Mouse (Mus musculus): ENCODE data around the gene Wdr95. TPM values are rescaled to one million over a fixed set of nuclear protein-coding genes. Genes with fewer than 3 reads are reported as not detected.

Gene Wdr95
- polyA plus RNA-seq, 1 experiment from 2014 or later: not detected

DNA sequence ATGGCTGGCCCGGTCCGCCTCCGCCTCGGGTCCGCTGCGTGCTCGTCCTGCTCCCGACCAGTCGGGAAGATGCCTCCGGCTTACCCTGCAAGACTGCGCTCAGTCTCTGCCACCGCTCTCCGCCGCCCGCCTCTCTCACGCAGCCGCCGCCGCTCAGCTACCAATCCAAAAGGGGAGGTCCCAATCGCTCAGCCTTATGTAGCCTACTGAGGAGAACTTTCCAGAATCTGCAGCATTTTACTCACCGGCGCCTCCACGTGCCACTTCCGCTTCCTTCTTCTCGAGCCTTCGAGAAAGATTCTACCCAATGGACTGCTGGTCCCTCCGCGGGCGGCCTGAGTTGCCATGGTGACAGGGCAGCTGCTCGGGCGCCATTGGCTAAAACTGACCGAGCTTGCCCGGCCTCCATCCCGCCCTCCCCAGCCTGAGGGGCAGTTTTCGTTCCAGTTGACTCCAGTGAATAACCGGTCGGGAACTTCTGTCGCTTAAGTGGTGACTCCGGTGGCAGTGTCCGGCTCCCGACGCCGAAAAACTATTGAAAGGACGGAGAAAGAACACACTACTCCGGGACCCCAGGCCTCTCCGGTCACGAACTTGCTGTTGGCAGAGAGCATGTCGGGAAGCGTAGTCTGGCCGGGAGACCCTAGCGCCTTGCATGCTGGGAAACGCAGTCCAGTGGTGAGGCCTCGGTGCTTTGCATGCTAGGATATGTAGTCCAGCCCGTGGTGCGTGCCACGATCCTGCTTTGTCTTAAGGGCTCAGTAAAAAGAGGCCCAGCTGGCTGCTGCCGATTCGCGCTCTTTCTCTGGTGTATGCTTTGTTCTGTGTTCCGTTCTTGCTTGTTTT lies 107.8 kb downstream of the Wdr95 start, which contains the start of gene Hsph1:
Gene Hsph1, minus strand, starts transcription at position 302 of the 846 bp plus-strand sequence.
- H3K4me3 ChIP-seq (ENCODE audit: low read depth, low read length): peak within 1 kb of the TSS; percentile 75
- ATAC-seq (replicated peaks; ENCODE audit: low FRiP score): peak; percentile 98
- H3K27me3 ChIP-seq (replicated peaks; ENCODE audit: control insufficient read depth, insufficient read depth, low read length): no peaks in the 10 kb centered on the region
- H3K36me3 ChIP-seq (ENCODE audit: control insufficient read depth, insufficient read depth, low read length): peaks cover 11% of the 10 kb centered on the region
- peak; percentile 98 for DNase-seq (ENCODE audit: low spot score)
- peak within 1 kb of the TSS; percentile 72 for H3K4me2 ChIP-seq
- peak within 1 kb of the TSS; percentile 83 for H3K27ac ChIP-seq (ENCODE audit: low read depth, low read length)
- WGBS: under 1% methylated on average over 60 of the region's 60 CpGs
- H3K9ac ChIP-seq (ENCODE audit: low read depth, low read length): peak within 1 kb of the TSS; percentile 85
- H3K4me1 ChIP-seq (replicated peaks; ENCODE audit: control insufficient read depth, insufficient read depth, low read length): peaks cover 7% of the 10 kb centered on the region; the same call in 1 of the 2 replicates
- no peaks in the 10 kb centered on the region for H3K9me3 ChIP-seq (ENCODE audit: control insufficient read depth, low read length)

DNA sequence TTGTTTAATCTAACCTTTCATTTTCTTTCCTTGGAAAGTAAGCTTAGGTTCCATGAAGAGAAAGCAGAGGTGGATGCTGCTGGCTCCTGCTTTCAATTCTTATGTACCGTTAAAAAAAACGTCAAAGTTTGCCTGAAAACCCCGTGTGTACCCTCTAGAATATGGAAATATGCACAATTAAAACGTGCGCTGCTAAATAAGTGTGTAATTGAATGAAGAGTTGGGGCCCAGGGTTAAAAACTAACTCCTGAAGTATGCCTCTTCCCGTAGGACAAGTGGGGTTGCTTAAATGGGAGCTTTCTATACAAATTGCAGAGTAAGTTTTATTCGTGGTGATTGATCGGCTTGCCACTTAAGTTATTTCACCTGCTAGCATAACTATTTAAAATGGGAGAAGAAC lies 108.8 kb downstream of the Wdr95 start:
- 60% methylated on average over 8 of the region's 8 CpGs for WGBS
- Histone ChIP-seq H3K9me3 (ENCODE audit: control insufficient read depth, low read length) (no peaks in the 10 kb centered on the region), H3K27ac (ENCODE audit: low read depth, low read length) (no peak overlapping the region), H3K4me1 (replicated peaks; ENCODE audit: control insufficient read depth, insufficient read depth, low read length) (peaks cover 7% of the 10 kb centered on the region; the same call in 1 of the 2 replicates), H3K9ac (ENCODE audit: low read depth, low read length) (peak overlapping the region; percentile 53; the same call in 1 of the 2 replicates), H3K27me3 (replicated peaks; ENCODE audit: control insufficient read depth, insufficient read depth, low read length) (no peaks in the 10 kb centered on the region), H3K4me3 (ENCODE audit: low read depth, low read length) (peak overlapping the region; percentile 75), H3K36me3 (ENCODE audit: control insufficient read depth, insufficient read depth, low read length) (peaks cover 5% of the 10 kb centered on the region), H3K4me2 (peak overlapping the region; percentile 55)
- ATAC-seq (replicated peaks; ENCODE audit: low FRiP score) (no peak), DNase-seq (ENCODE audit: low spot score) (no peak)

DNA sequence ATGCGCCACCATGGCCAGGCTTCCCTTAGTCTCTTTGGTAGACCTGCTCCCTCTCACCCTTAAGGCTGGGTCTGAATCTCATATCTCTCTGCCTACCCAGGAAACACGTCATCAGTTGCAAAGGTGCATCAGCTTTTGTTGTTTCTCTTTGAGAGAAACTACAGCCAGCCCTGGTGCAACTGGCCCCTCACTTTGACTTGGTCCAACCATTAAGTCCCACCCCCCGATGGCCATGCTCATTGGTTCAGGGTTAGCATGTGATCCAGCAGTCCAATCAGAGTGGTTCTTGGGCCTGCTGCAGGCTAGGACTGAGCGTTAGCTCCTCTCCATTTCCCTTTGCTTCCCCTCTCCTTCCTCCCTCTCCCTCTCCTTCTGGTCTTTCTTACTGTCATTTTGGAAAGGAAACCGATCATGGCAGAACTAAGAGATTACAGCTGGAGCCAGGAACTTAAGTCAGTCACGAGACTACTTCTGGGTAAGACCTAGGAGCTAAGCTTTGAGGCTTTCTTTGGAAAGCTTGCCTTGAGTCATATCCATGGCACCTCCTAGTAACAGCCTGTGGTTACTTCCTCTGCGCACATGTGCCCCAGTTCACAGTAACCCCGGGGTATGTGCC lies 112.9 kb downstream of the Wdr95 start:
- Histone ChIP-seq H3K27me3 (replicated peaks; ENCODE audit: control insufficient read depth, insufficient read depth, low read length) (no peaks in the 10 kb centered on the region), H3K9ac (ENCODE audit: low read depth, low read length) (no peak overlapping the region; the same call in 1 of the 2 replicates), H3K4me1 (replicated peaks; ENCODE audit: control insufficient read depth, insufficient read depth, low read length) (0 out of 2 replicates have a peak, but pooled peaks cover 3% of the 10 kb centered on the region), H3K9me3 (ENCODE audit: control insufficient read depth, low read length) (no peaks in the 10 kb centered on the region), H3K27ac (ENCODE audit: low read depth, low read length) (0 out of 2 replicates have a peak overlapping the region, but pooled peaks have one; percentile 14), H3K36me3 (ENCODE audit: control insufficient read depth, insufficient read depth, low read length) (no peaks in the 10 kb centered on the region), H3K4me2 (peak overlapping the region; percentile 7), H3K4me3 (ENCODE audit: low read depth, low read length) (peak overlapping the region; percentile 13; the same call in 1 of the 2 replicates)
- peak; percentile 69 for ATAC-seq (replicated peaks; ENCODE audit: low FRiP score)
- WGBS: 78% methylated on average over 8 of the region's 8 CpGs
- no peak for DNase-seq (ENCODE audit: low spot score)

DNA sequence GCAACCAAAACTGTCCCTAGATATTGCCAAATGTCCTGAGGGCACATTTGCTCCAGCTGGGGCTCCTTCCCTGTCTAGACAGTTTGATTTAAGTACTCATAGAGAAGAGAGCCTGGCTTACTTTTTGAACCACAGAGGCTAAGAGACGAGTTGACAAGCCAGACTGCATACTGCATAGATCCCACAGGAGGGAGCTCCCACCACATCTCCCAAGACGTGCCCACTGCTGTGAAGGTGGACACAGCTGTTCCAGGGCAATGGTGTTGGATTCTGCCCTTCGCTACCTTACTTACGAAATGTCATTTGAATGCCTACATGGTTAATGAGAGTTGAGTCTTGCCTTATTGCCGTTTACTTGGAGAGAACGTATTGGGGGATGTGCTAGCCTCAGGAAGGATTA lies 113.9 kb downstream of the Wdr95 start:
- Histone ChIP-seq H3K27me3 (replicated peaks; ENCODE audit: control insufficient read depth, insufficient read depth, low read length) (no peaks in the 10 kb centered on the region), H3K9me3 (ENCODE audit: control insufficient read depth, low read length) (no peaks in the 10 kb centered on the region), H3K27ac (ENCODE audit: low read depth, low read length) (0 out of 2 replicates have a peak overlapping the region, but pooled peaks have one; percentile 41), H3K4me2 (peak overlapping the region; percentile 7), H3K9ac (ENCODE audit: low read depth, low read length) (peak overlapping the region; percentile 34; the same call in 1 of the 2 replicates), H3K4me3 (ENCODE audit: low read depth, low read length) (0 out of 2 replicates have a peak overlapping the region, but pooled peaks have one; percentile 13), H3K4me1 (replicated peaks; ENCODE audit: control insufficient read depth, insufficient read depth, low read length) (0 out of 2 replicates have a peak, but pooled peaks cover under 1% of the 10 kb centered on the region), H3K36me3 (ENCODE audit: control insufficient read depth, insufficient read depth, low read length) (no peaks in the 10 kb centered on the region)
- whole genome bisulfite sequencing: 66% methylated on average over 6 of the region's 6 CpGs
- ATAC-seq (replicated peaks; ENCODE audit: low FRiP score) (peak; percentile 64; the same call in 1 of the 2 replicates), DNase-seq (ENCODE audit: low spot score) (peak; percentile 40)

DNA sequence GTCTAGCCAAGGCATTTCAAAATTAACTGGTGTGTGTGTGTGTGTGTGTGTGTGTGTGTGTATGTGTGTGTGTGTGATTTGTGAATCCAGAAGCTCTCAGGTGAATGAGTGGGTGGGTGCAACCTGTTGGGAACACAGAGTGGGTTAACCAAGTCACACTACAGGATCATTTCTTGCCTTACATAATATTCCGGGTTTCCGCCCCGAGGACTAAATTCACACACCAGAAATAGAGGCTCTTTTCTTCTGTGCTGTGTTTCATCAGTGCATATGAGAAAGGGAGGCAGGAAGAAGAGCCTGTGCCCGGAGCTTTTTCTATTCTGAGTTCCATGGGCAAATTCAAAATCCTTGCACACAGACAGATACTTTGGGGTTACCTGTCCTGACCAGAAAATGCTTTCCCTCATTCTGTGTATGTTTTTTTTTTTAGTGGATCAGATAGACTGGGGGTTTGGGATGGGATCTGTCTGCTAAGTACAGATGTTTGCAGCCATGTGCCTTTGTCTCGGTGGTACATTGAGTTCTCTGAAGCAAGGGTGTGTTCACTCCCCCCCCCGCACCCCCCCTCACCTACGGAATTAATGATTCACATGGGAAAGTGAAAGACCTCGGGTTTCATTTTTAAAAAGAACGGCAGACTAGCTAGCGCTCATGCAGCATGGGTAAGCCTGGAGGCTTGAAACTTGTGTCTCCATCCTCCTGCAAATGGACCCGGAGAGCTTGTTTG lies 114.5 kb downstream of the Wdr95 start:
- no peak overlapping the region for H3K4me3 ChIP-seq (ENCODE audit: low read depth, low read length)
- 0 out of 2 replicates have a peak overlapping the region, but pooled peaks have one; percentile 34 for H3K9ac ChIP-seq (ENCODE audit: low read depth, low read length)
- no peaks in the 10 kb centered on the region for H3K9me3 ChIP-seq (ENCODE audit: control insufficient read depth, low read length)
- DNase-seq (ENCODE audit: low spot score): no peak
- H3K27ac ChIP-seq (ENCODE audit: low read depth, low read length): no peak overlapping the region
- H3K36me3 ChIP-seq (ENCODE audit: control insufficient read depth, insufficient read depth, low read length): no peaks in the 10 kb centered on the region
- WGBS: 78% methylated on average over 11 of the region's 11 CpGs
- peak overlapping the region; percentile 7 for H3K4me2 ChIP-seq
- ATAC-seq (replicated peaks; ENCODE audit: low FRiP score): no peak
- no peaks in the 10 kb centered on the region for H3K27me3 ChIP-seq (replicated peaks; ENCODE audit: control insufficient read depth, insufficient read depth, low read length)
- H3K4me1 ChIP-seq (replicated peaks; ENCODE audit: control insufficient read depth, insufficient read depth, low read length): peaks cover 2% of the 10 kb centered on the region

GRCm38 (mm10) chr5:149647367-149648115 lies 119.1 kb downstream of the Wdr95 start:
- ATAC-seq (replicated peaks; ENCODE audit: low FRiP score) (no peak), DNase-seq (ENCODE audit: low spot score) (no peak)
- Histone ChIP-seq H3K9me3 (ENCODE audit: control insufficient read depth, low read length) (no peaks in the 10 kb centered on the region), H3K36me3 (ENCODE audit: control insufficient read depth, insufficient read depth, low read length) (no peaks in the 10 kb centered on the region), H3K27me3 (replicated peaks; ENCODE audit: control insufficient read depth, insufficient read depth, low read length) (no peaks in the 10 kb centered on the region), H3K27ac (ENCODE audit: low read depth, low read length) (peak overlapping the region; percentile 98), H3K9ac (ENCODE audit: low read depth, low read length) (peak overlapping the region; percentile 28; the same call in 1 of the 2 replicates), H3K4me1 (replicated peaks; ENCODE audit: control insufficient read depth, insufficient read depth, low read length) (peaks cover 17% of the 10 kb centered on the region), H3K4me3 (ENCODE audit: low read depth, low read length) (no peak overlapping the region), H3K4me2 (no peak overlapping the region)
- WGBS: 72% methylated on average over 8 of the region's 8 CpGs

DNA sequence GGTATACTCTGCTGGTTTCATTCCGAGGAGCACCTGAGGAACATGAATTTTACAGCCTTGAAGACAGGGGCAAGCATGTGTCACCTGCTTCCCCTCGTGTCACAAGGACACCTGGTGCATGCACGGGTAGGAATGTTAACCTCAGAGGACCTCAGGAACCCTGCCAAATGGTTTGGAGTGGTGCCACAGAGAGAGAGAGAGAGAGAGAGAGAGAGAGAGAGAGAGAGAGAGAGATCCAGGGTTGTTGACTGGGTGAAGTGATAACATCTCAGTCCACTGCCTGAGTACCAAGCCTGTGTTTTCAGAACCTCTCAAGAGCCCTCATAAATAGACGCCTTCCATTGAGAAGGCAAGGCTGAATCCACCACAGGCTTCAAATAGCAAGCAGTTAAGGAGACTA lies 119.7 kb downstream of the Wdr95 start:
- no peaks in the 10 kb centered on the region for H3K36me3 ChIP-seq (ENCODE audit: control insufficient read depth, insufficient read depth, low read length)
- H3K4me2 ChIP-seq: peak overlapping the region; percentile 54
- H3K4me3 ChIP-seq (ENCODE audit: low read depth, low read length): no peak overlapping the region
- WGBS: 53% methylated on average over 4 of the region's 4 CpGs
- peaks cover 17% of the 10 kb centered on the region for H3K4me1 ChIP-seq (replicated peaks; ENCODE audit: control insufficient read depth, insufficient read depth, low read length)
- peak overlapping the region; percentile 98 for H3K27ac ChIP-seq (ENCODE audit: low read depth, low read length)
- peak overlapping the region; percentile 58 for H3K9ac ChIP-seq (ENCODE audit: low read depth, low read length)
- DNase-seq (ENCODE audit: low spot score) (no peak), ATAC-seq (replicated peaks; ENCODE audit: low FRiP score) (peak; percentile 6; the same call in 1 of the 2 replicates)
- H3K9me3 ChIP-seq (ENCODE audit: control insufficient read depth, low read length): no peaks in the 10 kb centered on the region
- no peaks in the 10 kb centered on the region for H3K27me3 ChIP-seq (replicated peaks; ENCODE audit: control insufficient read depth, insufficient read depth, low read length)

All from liver, embryonic 11.5 days (tissue).